Mouse (Mus musculus): ENCODE measurements around the gene Lrrc4. TPM values are rescaled to one million over a fixed set of nuclear protein-coding genes. Genes with fewer than 3 reads are reported as not detected.

The Lrrc4 gene
- polyA plus RNA-seq, 1 experiment from 2014 or later = 7.5 TPM

GRCm38 (mm10) chr6:28633120-28633519 is 198.4 kb downstream of the Lrrc4 start:
- H3K4me3 ChIP-seq (replicated peaks; ENCODE audit: low read depth, low read length) = no peak overlapping the region
- no peaks in the 10 kb centered on the region for H3K36me3 ChIP-seq (ENCODE audit: control insufficient read depth, insufficient read depth, low read length)
- no peaks in the 10 kb centered on the region for H3K27me3 ChIP-seq (ENCODE audit: control insufficient read depth, insufficient read depth, low read length)
- no peak overlapping the region for H3K4me2 ChIP-seq (ENCODE audit: low read length)
- 35% methylated on average over 2 of the region's 2 CpGs for WGBS
- peak overlapping the region; percentile 66 for H3K27ac ChIP-seq (replicated peaks; ENCODE audit: low read depth, low read length)
- DNase-seq = peak; percentile 66
- H3K9ac ChIP-seq (replicated peaks; ENCODE audit: low read length) = no peak overlapping the region
- ATAC-seq (ENCODE audit: low FRiP score, low TSS enrichment) = no peak
- peaks cover 11% of the 10 kb centered on the region for H3K4me1 ChIP-seq (ENCODE audit: control insufficient read depth, insufficient read depth, low read length)
- H3K9me3 ChIP-seq (ENCODE audit: control insufficient read depth, low read length) = no peaks in the 10 kb centered on the region

GRCm38 (mm10) chr6:28630926-28631325 is 200.6 kb downstream of the Lrrc4 start:
- Histone ChIP-seq H3K9ac (replicated peaks; ENCODE audit: low read length) (no peak overlapping the region), H3K9me3 (ENCODE audit: control insufficient read depth, low read length) (no peaks in the 10 kb centered on the region), H3K36me3 (ENCODE audit: control insufficient read depth, insufficient read depth, low read length) (no peaks in the 10 kb centered on the region), H3K27me3 (ENCODE audit: control insufficient read depth, insufficient read depth, low read length) (no peaks in the 10 kb centered on the region), H3K4me1 (ENCODE audit: control insufficient read depth, insufficient read depth, low read length) (peaks cover 11% of the 10 kb centered on the region), H3K27ac (replicated peaks; ENCODE audit: low read depth, low read length) (no peak overlapping the region), H3K4me3 (replicated peaks; ENCODE audit: low read depth, low read length) (no peak overlapping the region), H3K4me2 (ENCODE audit: low read length) (no peak overlapping the region)
- WGBS = 81% methylated on average over 2 of the region's 2 CpGs
- DNase-seq (no peak), ATAC-seq (ENCODE audit: low FRiP score, low TSS enrichment) (no peak)

- no peaks in the 10 kb centered on the region for H3K27me3 ChIP-seq (ENCODE audit: control insufficient read depth, insufficient read depth, low read length)
- no peaks in the 10 kb centered on the region for H3K9me3 ChIP-seq (ENCODE audit: control insufficient read depth, low read length)
- peaks cover 11% of the 10 kb centered on the region for H3K4me1 ChIP-seq (ENCODE audit: control insufficient read depth, insufficient read depth, low read length)
- H3K36me3 ChIP-seq (ENCODE audit: control insufficient read depth, insufficient read depth, low read length) = no peaks in the 10 kb centered on the region
- ATAC-seq (ENCODE audit: low FRiP score, low TSS enrichment) (no peak), DNase-seq (no peak)
- WGBS = 45% methylated on average over 2 of the region's 2 CpGs
- no peak overlapping the region for H3K4me3 ChIP-seq (replicated peaks; ENCODE audit: low read depth, low read length)
- H3K9ac ChIP-seq (replicated peaks; ENCODE audit: low read length) = no peak overlapping the region
- H3K27ac ChIP-seq (replicated peaks; ENCODE audit: low read depth, low read length) = no peak overlapping the region
- H3K4me2 ChIP-seq (ENCODE audit: low read length) = no peak overlapping the region
Observed at GRCm38 (mm10) chr6:28629866-28630265, 201.7 kb downstream of the Lrrc4 start.

GRCm38 (mm10) chr6:28628408-28628807 is 203.1 kb downstream of the Lrrc4 start:
- H3K9me3 ChIP-seq (ENCODE audit: control insufficient read depth, low read length) = no peaks in the 10 kb centered on the region
- peak overlapping the region; percentile 21 for H3K27ac ChIP-seq (replicated peaks; ENCODE audit: low read depth, low read length)
- H3K4me1 ChIP-seq (ENCODE audit: control insufficient read depth, insufficient read depth, low read length) = peaks cover 8% of the 10 kb centered on the region
- H3K9ac ChIP-seq (replicated peaks; ENCODE audit: low read length) = no peak overlapping the region
- DNase-seq = peak; percentile 59
- WGBS = 24% methylated on average over 1 of the region's 1 CpGs
- no peak overlapping the region for H3K4me3 ChIP-seq (replicated peaks; ENCODE audit: low read depth, low read length)
- no peaks in the 10 kb centered on the region for H3K27me3 ChIP-seq (ENCODE audit: control insufficient read depth, insufficient read depth, low read length)
- no peak overlapping the region for H3K4me2 ChIP-seq (ENCODE audit: low read length)
- ATAC-seq (ENCODE audit: low FRiP score, low TSS enrichment) = peak; percentile 76
- no peaks in the 10 kb centered on the region for H3K36me3 ChIP-seq (ENCODE audit: control insufficient read depth, insufficient read depth, low read length)

- no peaks in the 10 kb centered on the region for H3K9me3 ChIP-seq (ENCODE audit: control insufficient read depth, low read length)
- no peak overlapping the region for H3K9ac ChIP-seq (replicated peaks; ENCODE audit: low read length)
- ATAC-seq (ENCODE audit: low FRiP score, low TSS enrichment) = no peak
- H3K4me3 ChIP-seq (replicated peaks; ENCODE audit: low read depth, low read length) = no peak overlapping the region
- H3K27ac ChIP-seq (replicated peaks; ENCODE audit: low read depth, low read length) = no peak overlapping the region
- 95% methylated on average over 3 of the region's 3 CpGs for WGBS
- DNase-seq = no peak
- no peaks in the 10 kb centered on the region for H3K27me3 ChIP-seq (ENCODE audit: control insufficient read depth, insufficient read depth, low read length)
- H3K4me1 ChIP-seq (ENCODE audit: control insufficient read depth, insufficient read depth, low read length) = peaks cover 15% of the 10 kb centered on the region
- no peak overlapping the region for H3K4me2 ChIP-seq (ENCODE audit: low read length)
- H3K36me3 ChIP-seq (ENCODE audit: control insufficient read depth, insufficient read depth, low read length) = no peaks in the 10 kb centered on the region
Observed at GRCm38 (mm10) chr6:28622963-28623362, 208.6 kb downstream of the Lrrc4 start.

- H3K4me3 ChIP-seq (replicated peaks; ENCODE audit: low read depth, low read length) = no peak overlapping the region
- H3K9me3 ChIP-seq (ENCODE audit: control insufficient read depth, low read length) = no peaks in the 10 kb centered on the region
- no peak overlapping the region for H3K9ac ChIP-seq (replicated peaks; ENCODE audit: low read length)
- no peak overlapping the region for H3K4me2 ChIP-seq (ENCODE audit: low read length)
- no peak overlapping the region for H3K27ac ChIP-seq (replicated peaks; ENCODE audit: low read depth, low read length)
- H3K36me3 ChIP-seq (ENCODE audit: control insufficient read depth, insufficient read depth, low read length) = no peaks in the 10 kb centered on the region
- DNase-seq (no peak), ATAC-seq (ENCODE audit: low FRiP score, low TSS enrichment) (no peak)
- peaks cover 15% of the 10 kb centered on the region for H3K4me1 ChIP-seq (ENCODE audit: control insufficient read depth, insufficient read depth, low read length)
- H3K27me3 ChIP-seq (ENCODE audit: control insufficient read depth, insufficient read depth, low read length) = no peaks in the 10 kb centered on the region
- WGBS = 91% methylated on average over 6 of the region's 6 CpGs
Observed at GRCm38 (mm10) chr6:28622522-28622921, 209.0 kb downstream of the Lrrc4 start.

- no peaks in the 10 kb centered on the region for H3K27me3 ChIP-seq (ENCODE audit: control insufficient read depth, insufficient read depth, low read length)
- WGBS = 91% methylated on average over 5 of the region's 5 CpGs
- H3K9ac ChIP-seq (replicated peaks; ENCODE audit: low read length) = no peak overlapping the region
- H3K36me3 ChIP-seq (ENCODE audit: control insufficient read depth, insufficient read depth, low read length) = no peaks in the 10 kb centered on the region
- DNase-seq (no peak), ATAC-seq (ENCODE audit: low FRiP score, low TSS enrichment) (no peak)
- H3K9me3 ChIP-seq (ENCODE audit: control insufficient read depth, low read length) = no peaks in the 10 kb centered on the region
- H3K4me1 ChIP-seq (ENCODE audit: control insufficient read depth, insufficient read depth, low read length) = peaks cover 15% of the 10 kb centered on the region
- no peak overlapping the region for H3K27ac ChIP-seq (replicated peaks; ENCODE audit: low read depth, low read length)
- no peak overlapping the region for H3K4me3 ChIP-seq (replicated peaks; ENCODE audit: low read depth, low read length)
- no peak overlapping the region for H3K4me2 ChIP-seq (ENCODE audit: low read length)
Observed at GRCm38 (mm10) chr6:28621961-28622360, 209.6 kb downstream of the Lrrc4 start.

GRCm38 (mm10) chr6:28621431-28621830 is 210.1 kb downstream of the Lrrc4 start:
- DNase-seq = no peak
- 87% methylated on average over 4 of the region's 4 CpGs for WGBS

GRCm38 (mm10) chr6:28618751-28619153 is 212.8 kb downstream of the Lrrc4 start:
- peak; percentile 69 for DNase-seq
- no peak overlapping the region for H3K27ac ChIP-seq (replicated peaks; ENCODE audit: low read depth, low read length)
- H3K4me2 ChIP-seq (ENCODE audit: low read length) = no peak overlapping the region
- ATAC-seq (ENCODE audit: low FRiP score, low TSS enrichment) = 0 out of 2 replicates have a peak, but pooled peaks have one; percentile 24
- no peaks in the 10 kb centered on the region for H3K36me3 ChIP-seq (ENCODE audit: control insufficient read depth, insufficient read depth, low read length)
- H3K27me3 ChIP-seq (ENCODE audit: control insufficient read depth, insufficient read depth, low read length) = no peaks in the 10 kb centered on the region
- no peak overlapping the region for H3K9ac ChIP-seq (replicated peaks; ENCODE audit: low read length)
- peaks cover 15% of the 10 kb centered on the region for H3K4me1 ChIP-seq (ENCODE audit: control insufficient read depth, insufficient read depth, low read length)
- 47% methylated on average over 7 of the region's 7 CpGs for WGBS
- H3K4me3 ChIP-seq (replicated peaks; ENCODE audit: low read depth, low read length) = no peak overlapping the region
- H3K9me3 ChIP-seq (ENCODE audit: control insufficient read depth, low read length) = no peaks in the 10 kb centered on the region

More at GRCm38 (mm10) chr6:28621431-28621830, 210.1 kb downstream of the Lrrc4 start:
- H3K27me3 ChIP-seq (ENCODE audit: control insufficient read depth, insufficient read depth, low read length) = no peaks in the 10 kb centered on the region
- H3K4me3 ChIP-seq (replicated peaks; ENCODE audit: low read depth, low read length) = no peak overlapping the region
- H3K9ac ChIP-seq (replicated peaks; ENCODE audit: low read length) = no peak overlapping the region
- peaks cover 15% of the 10 kb centered on the region for H3K4me1 ChIP-seq (ENCODE audit: control insufficient read depth, insufficient read depth, low read length)
- H3K36me3 ChIP-seq (ENCODE audit: control insufficient read depth, insufficient read depth, low read length) = no peaks in the 10 kb centered on the region
- H3K9me3 ChIP-seq (ENCODE audit: control insufficient read depth, low read length) = no peaks in the 10 kb centered on the region
- no peak overlapping the region for H3K4me2 ChIP-seq (ENCODE audit: low read length)
- no peak for ATAC-seq (ENCODE audit: low FRiP score, low TSS enrichment)
- H3K27ac ChIP-seq (replicated peaks; ENCODE audit: low read depth, low read length) = no peak overlapping the region
